Mouse (Mus musculus): ENCODE data around the gene Taar7a. TPM values are rescaled to one million over a fixed set of nuclear protein-coding genes. Genes with fewer than 3 reads are reported as not detected.
A peak's percentile ranks its signal among the peaks of the same experiment; 100 is the strongest.

The Taar7a gene
- not detected for total RNA-seq (2021)

DNA sequence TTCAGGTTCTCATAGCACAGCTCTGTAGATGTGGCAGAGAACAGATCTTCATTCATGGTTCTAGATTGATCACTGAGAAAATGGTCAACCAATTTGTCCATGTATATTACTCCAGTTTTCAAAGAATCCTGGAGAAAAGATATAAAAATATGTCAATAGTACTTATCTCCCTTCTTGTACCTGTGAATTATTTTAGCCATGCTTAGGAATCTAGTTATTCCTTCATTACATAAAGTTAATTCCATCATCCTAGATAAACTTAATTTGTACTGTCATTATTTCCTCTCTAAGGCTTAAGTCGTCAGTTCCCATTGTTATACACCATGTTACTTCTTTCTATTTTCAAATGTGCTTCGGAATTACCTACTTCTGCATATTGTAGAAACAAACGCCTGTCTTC is at the start of gene Taar7a:
TSS of gene Taar7a (minus strand) at position 101 of the 400 bp plus-strand sequence.
- intact Hi-C loops (cut with DNase I), result no loop called here

DNA sequence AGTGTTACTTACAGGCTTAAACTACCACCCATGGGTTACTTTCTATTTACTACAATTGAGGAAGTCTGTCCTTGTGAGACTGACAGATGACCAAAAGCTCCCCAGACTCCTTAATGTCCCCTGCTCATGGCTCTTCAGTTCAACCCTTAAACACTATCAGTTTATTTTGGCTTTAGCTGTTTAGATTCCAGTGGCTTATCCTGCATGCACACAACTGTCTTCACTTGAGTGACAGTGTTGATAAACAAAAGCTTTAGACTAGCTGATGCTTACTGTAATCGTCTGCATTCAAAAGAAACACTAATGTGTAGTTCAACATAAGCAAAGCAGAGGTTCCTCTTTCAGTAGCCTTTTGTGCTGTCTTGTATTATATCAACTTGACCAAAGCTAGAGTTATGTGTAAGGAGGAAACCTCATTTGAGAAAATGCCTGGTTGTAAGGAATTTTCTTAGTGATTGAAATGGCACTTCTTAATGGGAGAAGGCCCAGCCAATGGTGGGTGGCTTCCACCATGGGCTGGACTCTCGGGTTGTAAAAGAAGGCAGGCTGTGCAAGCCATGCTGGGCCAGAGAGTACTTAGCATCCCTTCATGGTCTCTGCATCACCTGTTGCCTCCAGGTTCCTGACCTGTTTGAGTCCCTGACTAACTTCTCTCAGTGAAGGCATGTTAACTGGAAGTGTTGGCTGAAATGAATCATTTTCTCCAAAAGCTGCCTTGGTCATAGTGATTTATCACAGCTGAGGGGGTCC is 47.0 kb upstream of the Taar7a start:
- intact Hi-C loops (cut with DNase I), result no loop called here

More for the DNA sequence above, at the start of gene Taar7a:
- DNase-seq (ENCODE audit: low spot score in 2 of 2), result no peak

DNA sequence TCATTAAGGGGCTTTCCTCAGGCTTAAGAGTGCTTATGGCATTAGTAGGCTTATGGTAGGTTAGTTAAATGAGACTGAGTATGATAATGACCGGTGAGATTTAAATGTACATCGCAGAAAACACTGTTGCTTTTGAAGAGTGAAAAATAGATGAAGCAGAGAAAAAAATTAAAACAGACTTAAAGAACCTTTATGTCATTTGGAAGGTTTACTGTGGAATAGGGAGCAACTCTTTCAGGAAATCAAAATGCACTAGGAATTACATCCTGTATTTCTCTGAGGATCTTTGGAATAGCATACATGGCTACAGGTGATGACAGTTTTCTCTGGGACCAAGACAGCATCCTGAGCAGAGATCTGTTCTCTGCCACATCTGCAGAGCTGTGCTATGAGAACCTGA is 44.0 kb upstream of the Taar7a start, which contains the start of gene Taar7e:
TSS of gene Taar7e (plus strand) at position 301 of the 400 bp plus-strand sequence.
- intact Hi-C loops (cut with DNase I), result no loop called here

More for the DNA sequence above, 47.0 kb upstream of the Taar7a start:
- no peak for DNase-seq (ENCODE audit: low spot score in 2 of 2)

DNA sequence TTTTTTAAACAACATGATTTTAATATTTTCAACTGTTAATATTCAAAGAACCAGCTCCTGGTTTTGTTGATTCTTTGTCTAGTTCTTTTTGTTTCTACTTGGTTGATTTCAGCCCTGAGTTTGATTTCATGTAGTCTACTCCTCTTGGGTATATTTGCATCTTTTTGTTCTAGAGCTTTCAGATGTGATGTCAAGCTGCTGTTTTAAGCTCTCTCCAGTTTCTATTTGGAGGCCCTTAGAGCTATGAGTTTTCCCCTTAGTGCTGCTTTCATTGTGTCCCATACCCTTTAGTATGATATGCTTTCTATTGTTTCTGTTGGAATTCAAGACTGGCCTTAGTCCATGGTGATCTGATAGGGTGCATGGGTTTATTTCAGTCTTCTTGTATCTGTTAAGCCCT is 38.1 kb upstream of the Taar7a start:
- intact Hi-C loops (cut with DNase I), result no loop called here
- no peak for DNase-seq (ENCODE audit: low spot score in 2 of 2)

More for the DNA sequence above, 44.0 kb upstream of the Taar7a start, which contains the start of gene Taar7e:
- no peak for DNase-seq (ENCODE audit: low spot score in 2 of 2)

DNA sequence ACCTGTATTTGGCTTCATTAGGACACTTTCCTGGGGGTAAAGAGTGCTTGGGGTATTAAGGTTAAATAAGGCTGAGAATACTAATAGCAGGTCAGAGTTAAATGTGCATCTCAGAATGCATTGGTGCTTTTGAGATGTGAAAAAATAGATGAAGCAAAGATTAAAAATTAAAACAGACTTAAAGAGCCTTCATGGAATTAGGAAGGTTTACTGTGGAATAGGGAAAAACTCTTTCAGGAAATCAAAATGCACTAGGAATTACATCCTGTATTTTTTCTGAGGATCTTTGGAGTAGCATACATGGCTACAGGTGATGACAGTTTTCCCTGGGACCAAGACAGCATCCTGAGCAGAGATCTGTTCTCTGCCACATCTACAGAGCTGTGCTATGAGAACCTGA is 33.6 kb upstream of the Taar7a start, which contains the start of gene Taar7d:
TSS of gene Taar7d (plus strand) at position 301 of the 400 bp plus-strand sequence.
- intact Hi-C loops (cut with DNase I), result no loop called here
- DNase-seq (ENCODE audit: low spot score in 2 of 2), result no peak

DNA sequence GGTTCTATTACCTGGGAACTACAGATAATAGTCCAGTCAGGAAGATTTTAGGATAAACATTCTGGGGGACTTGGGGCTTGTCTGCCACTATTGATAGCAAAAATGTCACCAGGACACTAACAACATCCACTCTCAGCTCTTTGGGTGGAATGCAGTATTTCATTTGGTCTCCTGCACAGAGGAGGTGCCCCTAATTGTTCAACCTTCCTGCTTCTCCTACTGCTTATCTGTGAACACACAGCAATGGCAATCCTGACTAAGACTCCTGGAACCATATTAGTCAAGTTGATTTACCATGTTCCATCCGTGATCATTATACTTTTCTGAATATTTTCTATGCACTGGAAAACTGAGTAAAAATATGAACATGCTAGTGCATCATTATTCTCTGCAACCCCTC is 14.9 kb upstream of the Taar7a start:
- DNase-seq (ENCODE audit: low spot score in 2 of 2), result no peak
- intact Hi-C loops (cut with DNase I), result no loop called here

DNA sequence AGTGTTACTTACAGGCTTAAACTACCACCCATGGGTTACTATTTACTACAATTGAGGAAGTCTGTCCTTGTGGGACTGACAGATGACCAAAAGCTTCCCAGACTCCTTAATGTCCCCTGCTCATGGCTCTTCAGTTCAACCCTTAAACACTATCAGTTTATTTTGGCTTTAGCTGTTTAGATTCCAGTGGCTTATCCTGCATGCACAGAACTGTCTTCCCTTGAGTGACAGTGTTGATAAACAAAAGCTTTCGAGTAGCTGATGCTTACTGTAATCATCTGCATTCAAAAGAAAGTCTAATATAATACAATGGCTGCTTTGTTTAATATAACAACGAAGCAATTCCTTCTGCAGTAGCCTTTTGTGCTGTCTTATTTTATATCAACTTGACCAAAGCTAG is 13.8 kb upstream of the Taar7a start:
- intact Hi-C loops (cut with DNase I), result no loop called here
- DNase-seq (ENCODE audit: low spot score in 2 of 2), result no peak

DNA sequence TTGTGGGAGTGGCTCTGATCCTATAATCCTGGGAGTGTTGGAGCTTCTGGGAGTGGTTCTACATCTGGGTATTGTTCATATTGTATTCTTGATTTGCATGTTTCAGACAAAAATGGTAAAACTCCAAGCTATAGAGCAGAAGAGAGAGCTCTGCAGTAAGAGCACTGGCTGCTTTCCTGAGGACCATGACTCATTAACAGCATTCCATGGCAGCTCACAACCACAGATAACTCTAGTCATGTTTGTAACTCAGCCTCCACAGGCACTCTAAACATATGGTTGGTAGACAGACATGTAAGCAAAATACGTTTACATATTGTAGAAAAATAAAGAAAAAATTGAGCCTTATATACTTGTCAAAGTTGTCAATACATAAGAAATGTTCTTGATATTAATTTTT is 13.2 kb upstream of the Taar7a start:
- no peak for DNase-seq (ENCODE audit: low spot score in 2 of 2)
- intact Hi-C loops (cut with DNase I), result no loop called here

DNA sequence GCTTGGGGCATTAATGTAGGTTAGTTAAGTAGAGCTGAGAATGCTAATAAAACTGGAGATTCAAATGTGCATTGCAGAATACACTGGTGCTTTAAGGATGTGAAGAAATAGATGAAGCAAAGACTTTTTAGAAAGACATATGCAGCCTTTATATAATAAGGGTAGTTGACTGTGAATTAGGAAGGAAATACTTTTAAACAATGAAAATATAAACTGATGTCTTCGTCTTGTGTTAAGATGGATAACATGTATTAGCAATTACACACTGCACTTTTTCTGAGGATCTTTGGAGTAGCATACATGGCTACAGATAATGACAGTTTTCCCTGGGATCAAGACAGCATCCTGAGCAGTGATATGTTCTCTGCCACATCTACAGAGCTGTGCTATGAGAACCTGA is 6.4 kb upstream of the Taar7a start, which contains the start of gene Taar7b:
TSS of gene Taar7b (plus strand) at position 301 of the 400 bp plus-strand sequence.
- intact Hi-C loops (cut with DNase I), result no loop called here
- DNase-seq (ENCODE audit: low spot score in 2 of 2), result no peak

DNA sequence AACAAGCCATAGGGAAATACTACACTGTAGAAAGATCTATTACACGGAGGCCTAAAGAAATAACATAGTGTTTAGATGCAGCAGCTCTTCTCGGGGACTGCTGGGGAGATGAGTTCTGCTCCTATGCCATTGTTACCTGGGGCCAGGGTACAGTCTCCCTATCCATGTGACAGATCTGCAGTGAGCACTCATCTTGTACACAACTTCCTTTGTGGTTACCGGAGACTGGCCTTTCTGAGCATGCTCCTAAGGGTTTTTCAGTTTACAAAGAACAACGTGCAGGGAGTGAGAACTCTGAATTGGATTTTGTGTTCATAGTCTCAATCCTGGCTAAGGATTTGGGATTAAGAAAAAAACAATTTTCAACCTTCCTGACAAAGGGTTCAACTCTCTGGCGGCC is 6.9 kb downstream of the Taar7a start:
- intact Hi-C loops (cut with DNase I), result no loop called here

DNA sequence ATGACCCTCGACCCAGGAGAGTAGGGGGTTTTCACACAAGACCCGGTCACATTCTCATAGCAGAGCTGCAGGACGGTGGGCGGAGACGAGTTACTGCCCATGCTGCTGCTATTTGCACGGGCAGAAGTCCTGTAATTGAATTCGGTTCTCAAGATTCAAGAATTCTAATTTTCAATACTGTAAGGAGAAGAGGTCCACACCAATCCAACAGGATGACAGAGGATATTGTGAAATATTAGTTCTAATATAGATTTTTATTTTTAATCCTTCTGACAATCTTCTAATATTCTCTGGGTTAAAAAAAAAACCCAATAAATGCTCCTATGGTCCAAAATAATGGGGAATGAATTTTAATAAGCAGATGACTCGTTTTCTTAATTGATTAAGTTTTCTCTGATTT is 7.7 kb downstream of the Taar7a start, which contains the start of gene Taar6:
TSS of gene Taar6 (minus strand) at position 101 of the 400 bp plus-strand sequence.
- DNase-seq (ENCODE audit: low spot score in 2 of 2), result no peak
- intact Hi-C loops (cut with DNase I), result no loop called here

More for the DNA sequence above, 6.9 kb downstream of the Taar7a start:
- DNase-seq (ENCODE audit: low spot score in 2 of 2), result no peak

DNA sequence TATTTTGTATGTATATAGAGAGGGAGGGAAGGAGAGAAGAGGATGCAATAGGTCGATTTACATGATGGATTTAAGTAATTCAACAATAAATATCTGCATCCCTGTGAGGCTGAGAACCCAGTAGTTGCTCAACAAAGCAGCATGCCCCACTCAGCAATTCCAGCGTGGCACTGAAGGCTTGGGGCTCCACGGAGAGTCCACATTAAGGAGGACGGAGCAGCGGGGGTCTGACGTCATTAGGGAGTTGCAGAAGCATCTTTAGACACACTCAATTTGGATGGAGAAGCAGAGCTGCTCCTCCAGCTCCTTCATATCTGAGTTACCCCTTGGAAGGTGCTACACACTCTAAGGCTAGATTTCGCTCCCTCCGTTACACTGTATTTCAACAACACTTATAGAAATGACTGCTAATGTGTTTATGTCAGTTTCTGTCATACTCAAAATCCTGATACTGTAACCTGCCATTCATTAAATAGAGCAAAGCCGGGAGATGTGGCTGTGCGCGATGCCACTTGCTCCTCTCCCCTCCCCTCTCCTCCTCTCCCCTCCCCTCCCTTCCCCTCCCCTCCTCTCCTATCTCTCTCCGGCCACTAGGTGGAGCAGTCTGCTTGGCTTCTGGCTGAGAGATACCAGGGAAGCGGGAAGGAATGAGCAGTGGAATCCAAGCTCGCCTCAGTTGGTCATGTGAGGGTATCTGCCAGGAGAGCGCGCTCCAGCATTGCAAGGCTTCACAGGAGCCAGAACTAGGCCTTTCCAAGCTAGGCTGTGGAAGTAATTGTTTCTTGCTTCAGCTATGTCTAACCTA is 14.2 kb downstream of the Taar7a start:
- DNase-seq (ENCODE audit: low spot score in 2 of 2), result peak; percentile 53 to 62
- intact Hi-C loops (cut with DNase I), result loop anchor here (2.0 to 5.0 kb wide), 2 partner anchors 102 to 153 kb away; no protein-coding TSS in a partner anchor

DNA sequence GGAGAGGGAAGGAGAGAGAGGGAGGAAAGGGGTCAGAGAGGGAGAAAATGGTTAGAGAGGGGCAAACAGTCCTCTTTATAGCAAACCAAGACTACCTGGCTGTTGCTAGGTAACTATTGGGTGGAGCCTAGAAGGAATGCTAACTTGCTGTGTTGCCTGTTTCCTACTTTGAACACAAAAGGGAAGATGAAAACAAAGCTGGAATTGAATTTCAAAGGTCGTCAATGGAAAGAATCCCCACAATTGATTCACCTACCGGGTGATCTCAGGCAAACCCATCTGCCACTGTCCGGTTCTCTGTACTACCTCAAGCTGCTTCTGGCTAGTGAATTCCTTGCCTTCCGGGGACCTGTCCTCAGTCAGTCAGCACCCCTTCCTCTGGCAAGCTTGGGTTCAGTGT is 15.3 kb downstream of the Taar7a start:
- intact Hi-C loops (cut with DNase I), result loop anchor here (2.0 to 5.0 kb wide), 2 partner anchors 103 to 154 kb away; no protein-coding TSS in a partner anchor
- no peak for DNase-seq (ENCODE audit: low spot score in 2 of 2)

DNA sequence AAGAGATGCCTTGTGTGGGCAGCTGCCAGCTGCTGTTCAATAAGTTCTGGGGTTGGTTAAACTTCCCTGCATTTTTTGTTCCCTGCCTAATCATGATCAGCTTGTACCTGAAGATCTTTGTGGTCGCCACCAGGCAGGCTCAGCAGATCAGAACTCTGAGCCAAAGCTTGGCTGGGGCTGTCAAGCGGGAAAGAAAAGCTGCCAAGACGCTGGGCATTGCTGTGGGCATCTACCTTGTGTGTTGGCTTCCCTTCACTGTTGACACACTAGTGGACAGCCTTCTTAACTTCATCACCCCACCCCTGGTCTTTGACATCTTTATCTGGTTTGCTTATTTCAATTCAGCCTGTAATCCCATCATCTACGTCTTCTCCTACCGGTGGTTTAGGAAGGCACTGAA is 22.0 kb downstream of the Taar7a start:
- no peak for DNase-seq (ENCODE audit: low spot score in 2 of 2)
- intact Hi-C loops (cut with DNase I), result no loop called here

DNA sequence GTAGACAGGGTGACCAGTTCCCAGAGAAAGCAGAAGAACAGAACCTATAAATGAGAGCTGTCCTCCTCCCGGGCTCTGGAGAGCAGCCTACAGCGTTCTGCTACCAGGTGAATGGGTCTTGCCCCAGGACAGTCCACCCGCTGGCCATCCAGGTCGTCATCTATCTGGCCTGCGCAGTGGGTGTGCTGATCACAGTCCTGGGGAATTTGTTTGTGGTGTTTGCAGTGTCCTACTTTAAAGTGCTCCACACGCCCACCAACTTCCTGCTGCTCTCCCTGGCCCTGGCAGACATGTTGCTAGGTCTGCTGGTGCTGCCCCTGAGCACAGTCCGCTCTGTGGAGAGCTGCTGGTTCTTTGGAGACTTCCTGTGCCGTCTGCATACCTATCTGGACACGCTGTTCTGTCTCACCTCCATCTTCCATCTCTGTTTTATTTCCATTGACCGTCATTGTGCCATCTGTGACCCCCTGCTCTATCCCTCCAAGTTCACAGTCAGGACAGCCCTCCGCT is 22.6 kb downstream of the Taar7a start, which contains the start of gene Taar5:
TSS of gene Taar5 (plus strand) at position 51 of the 510 bp plus-strand sequence.
- intact Hi-C loops (cut with DNase I), result no loop called here
- DNase-seq (ENCODE audit: low spot score in 2 of 2), result no peak

DNA sequence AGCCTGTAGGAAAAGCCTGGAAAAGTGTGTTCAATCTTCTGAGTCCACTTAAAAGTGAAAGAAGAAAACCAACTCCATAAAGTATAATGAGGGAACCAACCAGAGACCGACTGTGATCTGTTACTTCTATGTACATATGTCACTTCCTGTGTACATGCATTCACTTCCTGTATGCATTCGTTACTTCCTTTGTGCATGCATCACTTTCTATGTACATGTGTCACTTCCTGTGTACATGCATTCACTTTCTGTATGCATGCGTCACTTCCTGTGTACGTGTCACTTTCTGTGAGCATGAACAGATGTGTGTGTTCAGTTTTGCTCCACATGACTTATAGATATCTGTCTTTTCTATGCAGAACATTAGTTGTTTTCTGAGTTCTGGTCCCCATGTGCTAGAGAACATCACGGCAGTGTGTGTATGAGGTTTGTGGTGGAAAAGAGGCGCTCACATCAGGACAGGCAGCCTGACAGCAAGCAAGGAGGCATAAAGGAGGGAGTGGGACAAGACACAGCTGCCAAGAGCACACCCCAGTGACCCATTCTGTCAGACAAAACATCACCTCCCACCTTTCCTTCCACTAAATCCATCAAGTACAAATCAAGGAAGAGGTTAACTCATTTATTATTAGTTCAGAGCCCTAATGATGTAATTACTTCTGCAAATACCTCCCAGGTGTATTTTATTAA is 28.2 kb downstream of the Taar7a start:
- intact Hi-C loops (cut with DNase I), result no loop called here
- no peak for DNase-seq (ENCODE audit: low spot score in 2 of 2)

DNA sequence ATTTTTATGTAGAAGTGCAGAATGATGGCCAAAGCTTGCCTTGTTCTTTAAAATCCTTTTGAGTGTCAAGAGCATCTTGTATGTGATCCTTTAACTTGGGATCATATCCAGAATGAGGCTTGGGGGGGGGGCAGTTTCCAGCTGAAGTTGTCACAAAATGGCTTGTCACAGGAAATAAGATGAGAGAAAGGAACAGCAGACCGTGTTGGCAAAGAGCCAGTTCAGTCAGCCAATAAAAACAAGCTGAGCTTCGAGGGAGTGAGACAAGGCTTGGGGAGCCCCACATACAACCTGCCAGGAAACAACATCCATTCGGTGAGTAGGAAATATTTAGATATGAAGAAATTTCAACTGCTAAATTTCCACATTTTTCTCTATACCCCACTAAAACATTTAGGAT is 29.8 kb downstream of the Taar7a start:
- DNase-seq (ENCODE audit: low spot score in 2 of 2), result no peak
- intact Hi-C loops (cut with DNase I), result no loop called here

DNA sequence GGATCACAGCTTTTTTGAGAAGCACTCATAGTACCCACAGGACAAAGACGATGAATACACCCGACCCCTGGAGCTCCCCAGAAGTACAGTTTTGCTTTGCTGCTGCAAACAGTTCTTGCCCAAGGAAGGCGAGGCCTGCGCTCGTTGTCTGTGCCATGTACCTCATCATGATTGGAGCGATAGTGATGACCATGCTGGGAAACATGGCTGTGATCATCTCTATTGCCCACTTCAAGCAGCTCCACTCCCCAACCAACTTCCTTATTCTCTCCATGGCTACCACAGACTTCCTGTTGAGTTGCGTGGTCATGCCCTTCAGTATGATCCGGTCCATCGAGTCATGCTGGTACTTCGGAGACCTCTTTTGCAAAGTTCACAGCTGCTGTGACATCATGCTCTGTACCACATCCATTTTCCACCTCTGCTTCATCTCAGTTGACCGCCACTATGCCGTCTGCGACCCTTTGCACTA is 32.8 kb downstream of the Taar7a start, which contains the start of gene Taar4:
TSS of gene Taar4 (plus strand) at position 51 of the 472 bp plus-strand sequence.
- intact Hi-C loops (cut with DNase I), result no loop called here
- DNase-seq (ENCODE audit: low spot score in 2 of 2), result no peak

DNA sequence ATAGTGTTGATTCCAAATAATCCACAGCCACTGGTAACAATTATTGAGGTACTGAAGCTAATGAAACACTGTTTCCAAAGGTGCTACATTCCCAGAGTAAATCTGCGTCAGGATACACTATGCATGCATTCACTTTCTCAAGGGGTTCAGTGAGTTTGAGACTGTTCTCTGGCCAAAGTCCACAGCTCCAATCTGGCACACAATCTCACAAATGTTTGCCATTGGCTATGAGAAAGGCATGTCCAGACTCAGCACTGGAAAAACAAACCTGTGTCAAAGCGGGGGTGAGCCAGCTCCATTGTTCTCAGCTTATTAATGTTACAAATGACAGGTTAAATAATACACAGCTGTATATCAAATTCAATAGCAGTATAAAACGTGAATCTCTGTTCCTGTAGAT is 34.2 kb downstream of the Taar7a start:
- intact Hi-C loops (cut with DNase I), result no loop called here
- DNase-seq (ENCODE audit: low spot score in 2 of 2), result no peak
